Mouse (Mus musculus) ZHBTc4 (cell line): ENCODE results near the gene Crebbp.
"Not testable (repeated sequence)": the region's sequence is repeated elsewhere in the genome, so short reads cannot be mapped to it uniquely, and the experiment has no call there.

Source experiments
- DNase-seq: peaks from one replicate; pipeline ENCODE4 v3.0.0-alpha.2; 2011; ENCODE audit warnings: low read depth, low spot score

The Crebbp gene

GRCm38 (mm10) chr16:4160246-4160897, 53.4 kb downstream of the Crebbp start:
- DNase-seq = no peak

GRCm38 (mm10) chr16:4153121-4153520, 60.7 kb downstream of the Crebbp start:
- no peak for DNase-seq

- DNase-seq = no peak
Measured at GRCm38 (mm10) chr16:4138541-4138940, 75.3 kb downstream of the Crebbp start.

GRCm38 (mm10) chr16:4133754-4134153, 80.0 kb downstream of the Crebbp start:
- no peak for DNase-seq

GRCm38 (mm10) chr16:4128894-4129293, 84.9 kb downstream of the Crebbp start:
- no peak for DNase-seq

GRCm38 (mm10) chr16:4117072-4117471, 96.7 kb downstream of the Crebbp start:
- DNase-seq = no peak

- DNase-seq = no peak
Measured at GRCm38 (mm10) chr16:4100374-4100773, 113.4 kb downstream of the Crebbp start.

- no peak for DNase-seq
Measured at GRCm38 (mm10) chr16:4097521-4097920, 116.3 kb downstream of the Crebbp start.

- DNase-seq = no peak
Measured at GRCm38 (mm10) chr16:4096898-4097297, 116.9 kb downstream of the Crebbp start.

- no peak for DNase-seq
Measured at GRCm38 (mm10) chr16:4096141-4096540, 117.7 kb downstream of the Crebbp start.

- no peak for DNase-seq
Measured at GRCm38 (mm10) chr16:4087214-4087913, 126.4 kb downstream of the Crebbp start.

- DNase-seq = peak; percentile 18
Measured at GRCm38 (mm10) chr16:4085851-4086387, 127.9 kb downstream of the Crebbp start.

- DNase-seq = no peak
Measured at GRCm38 (mm10) chr16:4085051-4085450, 128.7 kb downstream of the Crebbp start.

GRCm38 (mm10) chr16:4080419-4080818, 133.4 kb downstream of the Crebbp start:
- DNase-seq = not testable (repeated sequence)

- DNase-seq = no peak
Measured at GRCm38 (mm10) chr16:4079656-4080055, 134.1 kb downstream of the Crebbp start.

- not testable (repeated sequence) for DNase-seq
Measured at GRCm38 (mm10) chr16:4078302-4078701, 135.5 kb downstream of the Crebbp start.

GRCm38 (mm10) chr16:4077384-4078061, 136.3 kb downstream of the Crebbp start, which contains the start of gene Trap1:
Gene Trap1, minus strand, starts transcription at chr16:4077827.
- DNase-seq = peak; percentile 96

GRCm38 (mm10) chr16:4074836-4075235, 139.0 kb downstream of the Crebbp start:
- no peak for DNase-seq

- DNase-seq = peak; percentile 79
Measured at GRCm38 (mm10) chr16:4074297-4074696, 139.5 kb downstream of the Crebbp start.

- peak; percentile 60 for DNase-seq
Measured at GRCm38 (mm10) chr16:4068588-4068987, 145.2 kb downstream of the Crebbp start.

GRCm38 (mm10) chr16:4064945-4065344, 148.9 kb downstream of the Crebbp start:
- no peak for DNase-seq

GRCm38 (mm10) chr16:4053811-4054210, 160.0 kb downstream of the Crebbp start:
- no peak for DNase-seq
